Mouse (Mus musculus): ENCODE results near the gene Prrc2b.

Prrc2b gene

DNA sequence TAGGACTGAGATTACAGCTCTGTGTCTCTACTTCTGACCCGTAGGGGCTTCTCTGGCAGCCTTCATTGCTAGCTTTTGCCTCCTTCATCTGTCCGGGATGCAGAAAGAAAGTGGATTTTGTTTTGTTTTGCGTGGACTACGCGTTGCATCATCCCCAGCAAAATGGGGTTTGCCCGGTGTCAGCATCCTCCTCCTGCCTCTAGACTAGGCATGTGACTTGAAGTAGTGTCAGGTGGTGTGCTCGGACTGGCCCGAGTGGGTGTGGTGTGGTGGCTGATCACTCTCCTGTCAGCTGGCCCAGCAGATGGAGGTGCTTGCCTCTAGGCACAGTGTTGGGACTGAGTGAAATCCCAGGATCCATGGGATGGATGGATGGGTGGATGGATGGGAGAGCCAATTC lies 11.2 kb downstream of the Prrc2b start:
- no peak for DNase-seq (ENCODE audit: low spot score)

DNA sequence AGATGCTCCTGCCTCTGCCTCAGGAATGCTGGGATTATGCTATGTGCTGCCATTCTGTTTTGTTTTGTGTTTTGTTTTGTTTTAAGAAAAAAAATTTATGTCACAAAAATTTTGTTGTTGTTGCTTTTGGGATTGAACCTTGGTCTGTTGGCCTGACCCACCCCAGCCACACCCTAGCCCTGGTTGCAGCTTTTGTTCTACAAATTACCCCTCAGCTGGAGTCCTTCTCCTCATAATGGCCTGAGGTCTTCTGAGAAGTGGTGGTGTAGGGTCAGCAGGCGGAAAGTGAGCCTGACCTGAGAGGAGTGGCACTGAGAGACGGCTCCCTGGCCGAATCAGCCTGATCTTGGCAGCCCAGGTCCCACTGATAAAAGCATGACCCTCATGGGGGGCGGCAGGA lies 11.8 kb downstream of the Prrc2b start:
- DNase-seq (ENCODE audit: low spot score), result no peak

GRCm38 (mm10) chr2:32163057-32163456 lies 12.2 kb downstream of the Prrc2b start:
- DNase-seq (ENCODE audit: low spot score), result no peak

DNA sequence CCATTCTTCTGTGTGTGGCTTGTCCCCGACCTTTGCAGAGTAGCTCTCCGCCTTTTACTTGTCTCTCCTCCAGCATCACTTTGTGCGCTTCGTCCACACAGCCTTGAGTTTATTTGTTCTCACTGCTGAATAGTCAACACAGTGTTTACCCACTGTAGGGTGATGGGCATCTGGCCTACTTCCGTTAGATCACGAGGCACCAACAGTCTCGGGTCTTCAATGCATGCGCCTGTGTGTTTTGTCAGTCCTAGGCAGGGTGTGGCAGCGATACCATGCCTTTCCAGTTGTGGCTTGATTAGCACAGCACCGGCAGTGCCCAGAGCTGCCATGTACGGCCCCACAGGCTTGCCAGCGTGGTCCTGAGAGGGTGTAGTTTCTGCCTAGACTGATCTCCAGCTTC lies 13.6 kb downstream of the Prrc2b start:
- DNase-seq (ENCODE audit: low spot score), result no peak

DNA sequence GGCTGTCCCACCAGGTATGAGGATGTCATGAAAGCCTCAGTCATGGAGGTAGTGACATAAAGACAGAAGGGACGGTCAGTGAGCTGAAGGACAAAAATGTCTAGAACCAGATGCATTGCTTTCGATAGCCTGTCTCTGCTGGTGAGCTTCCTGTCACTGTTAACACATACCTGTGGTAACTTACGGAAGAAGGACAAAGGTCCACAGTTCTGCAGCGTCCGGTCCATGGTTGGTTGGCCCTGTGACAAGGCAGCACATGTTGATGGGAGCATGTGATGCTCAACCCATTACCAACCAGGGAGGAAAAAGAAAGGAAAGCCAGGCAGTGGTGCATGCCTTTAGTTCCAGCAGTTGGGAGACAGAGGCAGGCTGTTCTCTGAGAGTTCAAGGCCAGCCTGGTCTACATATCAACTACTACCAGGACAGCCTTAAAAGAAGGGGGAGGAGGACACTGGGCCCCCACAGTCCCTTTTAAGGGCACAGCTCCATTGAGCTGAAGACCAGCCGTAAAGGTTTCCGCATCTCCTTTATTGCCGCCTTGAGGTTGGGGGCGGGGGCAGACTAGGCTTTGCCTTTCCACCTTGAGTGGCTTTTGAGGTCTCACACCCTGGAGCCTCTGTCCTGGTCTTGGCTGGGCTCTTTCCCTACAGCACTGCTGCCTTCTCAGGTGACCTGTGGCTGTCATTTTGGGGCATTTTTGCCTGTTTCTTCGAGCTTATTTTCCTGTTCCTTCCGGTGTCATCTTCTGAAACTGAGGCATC lies 14.3 kb downstream of the Prrc2b start:
- DNase-seq (ENCODE audit: low spot score), result no peak

DNA sequence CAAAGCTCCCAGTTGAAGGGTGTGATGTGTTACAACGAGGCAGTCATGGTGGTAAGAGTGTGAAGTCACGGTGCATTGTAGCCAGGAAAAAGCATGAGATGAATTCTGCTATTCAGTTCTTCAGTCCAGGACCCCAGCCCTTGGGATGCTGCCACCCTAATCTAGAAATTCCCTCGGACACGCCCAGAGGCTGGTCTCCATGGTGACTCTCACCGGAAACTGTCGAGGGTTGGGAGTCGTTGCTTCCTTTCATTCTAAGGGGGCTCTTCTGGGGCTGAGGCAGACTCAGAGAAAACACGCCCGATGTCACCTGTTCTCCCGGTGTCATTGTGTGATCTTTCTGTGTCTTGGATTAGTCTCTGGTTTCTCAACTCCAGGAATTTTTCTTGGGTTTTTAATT lies 15.7 kb downstream of the Prrc2b start:
- no peak for DNase-seq (ENCODE audit: low spot score)

DNA sequence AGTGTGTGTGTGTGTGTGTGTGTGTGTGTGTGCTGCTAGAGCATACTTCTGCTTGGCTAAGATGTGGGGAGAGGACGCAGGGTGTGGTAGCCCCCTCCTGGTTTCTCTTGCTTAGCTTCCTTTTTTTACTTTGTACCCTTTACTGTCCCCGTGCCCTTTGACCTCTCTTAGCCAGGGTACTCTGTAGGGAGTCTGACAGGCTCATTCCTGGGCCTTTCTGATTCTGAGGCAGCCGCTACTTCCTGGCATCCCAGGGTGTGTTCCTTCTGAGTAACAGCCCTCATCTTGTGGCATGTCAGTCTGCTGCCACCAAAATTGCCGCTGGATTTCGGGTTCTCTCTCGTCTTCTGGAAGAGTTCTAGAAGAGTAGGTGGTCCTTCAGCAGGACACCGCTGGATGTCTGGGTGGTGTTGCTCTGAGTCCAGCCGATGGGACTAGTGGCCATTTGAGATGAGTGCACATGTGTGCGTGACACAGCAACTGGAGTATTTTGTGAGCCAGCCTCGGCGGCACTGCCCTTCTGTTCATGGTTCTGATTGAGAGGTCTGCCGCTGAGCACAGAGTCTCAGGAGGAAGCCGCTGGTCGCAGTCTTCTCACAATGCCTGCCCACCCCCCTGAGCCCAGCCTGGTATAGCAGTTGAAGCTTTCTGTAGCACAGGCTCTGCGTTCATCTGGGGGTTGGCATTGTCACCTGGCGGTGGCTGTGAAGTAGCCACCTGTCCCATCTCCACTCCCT lies 16.3 kb downstream of the Prrc2b start:
- no peak for DNase-seq (ENCODE audit: low spot score)

DNA sequence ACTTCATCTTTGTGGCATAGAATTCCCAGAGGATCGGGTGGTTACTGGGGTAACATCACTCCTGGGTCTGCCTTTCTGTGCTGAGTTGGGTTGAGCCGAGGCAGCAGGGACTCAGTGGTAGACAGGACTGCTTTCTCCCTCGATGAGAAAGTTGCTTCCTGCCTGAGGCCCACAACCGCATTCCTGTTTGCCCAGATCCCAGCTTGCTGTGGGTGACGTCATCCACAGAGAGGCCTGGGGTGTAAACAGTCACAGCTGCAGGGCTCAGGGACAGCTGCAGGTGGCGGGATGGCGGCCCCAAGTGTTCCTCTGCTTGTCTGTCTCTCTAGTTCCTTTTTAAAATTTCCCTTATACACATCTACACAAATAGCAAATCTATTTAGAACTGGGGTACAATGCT lies 16.9 kb downstream of the Prrc2b start:
- DNase-seq (ENCODE audit: low spot score), result peak; percentile 57

GRCm38 (mm10) chr2:32169292-32169691 lies 18.4 kb downstream of the Prrc2b start:
- DNase-seq (ENCODE audit: low spot score), result no peak

DNA sequence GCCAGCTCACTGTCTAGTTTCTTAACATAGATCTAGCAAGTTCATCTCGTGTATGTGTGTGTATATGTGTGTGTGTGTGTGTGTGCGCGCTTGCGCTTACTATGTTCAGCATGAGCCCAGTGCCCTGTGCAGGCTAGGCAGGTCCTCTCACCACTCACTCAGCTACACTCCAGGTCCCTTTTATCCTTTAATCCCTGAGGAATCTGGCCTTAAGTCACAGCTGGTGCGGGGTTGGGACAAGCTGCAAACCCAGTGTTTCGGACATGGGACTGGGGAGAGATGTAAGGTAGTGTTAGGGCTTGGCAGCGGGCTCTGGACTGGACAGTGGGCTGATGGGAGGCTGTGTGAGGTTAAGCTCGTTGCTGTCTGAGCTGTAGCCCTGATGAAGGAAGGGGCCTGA lies 19.1 kb downstream of the Prrc2b start:
- DNase-seq (ENCODE audit: low spot score), result no peak

DNA sequence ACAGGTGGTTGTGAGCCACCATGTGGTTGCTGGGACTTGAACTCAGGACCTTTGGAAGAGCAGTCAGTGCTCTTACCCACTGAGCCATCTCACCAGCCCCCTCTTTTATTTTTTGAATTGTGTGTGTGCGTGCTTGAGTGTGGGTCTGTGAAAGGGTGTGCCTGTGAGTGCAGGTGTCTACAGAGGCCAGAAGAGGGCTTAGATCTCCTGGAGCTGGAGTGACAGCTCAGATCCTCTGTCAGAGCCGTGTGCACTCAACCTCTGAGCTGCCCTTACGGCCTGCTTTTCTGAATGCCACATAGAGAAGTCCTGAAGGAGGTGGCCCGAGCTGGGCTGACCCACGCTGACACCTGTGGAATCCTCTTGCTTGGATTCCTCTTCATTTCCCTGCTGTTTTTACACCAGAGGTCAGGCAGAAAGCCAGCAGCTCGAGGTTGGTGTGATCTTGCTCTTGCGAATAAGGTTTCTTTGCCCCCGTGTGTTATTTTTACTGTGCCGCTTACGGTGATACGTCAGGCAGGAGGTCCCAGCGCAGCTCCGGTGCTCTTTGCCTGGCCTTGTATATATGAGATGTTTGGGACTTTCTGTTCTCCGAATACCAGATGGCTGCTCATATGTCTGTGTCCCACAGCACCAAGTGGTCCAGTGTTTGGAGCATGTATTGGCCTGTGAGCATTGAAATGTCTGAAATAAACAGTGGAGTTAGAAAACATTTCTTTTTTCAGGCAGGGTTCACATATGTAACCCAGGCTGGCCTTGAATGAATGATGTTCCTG lies 21.0 kb downstream of the Prrc2b start:
- no peak for DNase-seq (ENCODE audit: low spot score)

GRCm38 (mm10) chr2:32174170-32174741 lies 23.4 kb downstream of the Prrc2b start:
- peak; percentile 69 for DNase-seq (ENCODE audit: low spot score)

DNA sequence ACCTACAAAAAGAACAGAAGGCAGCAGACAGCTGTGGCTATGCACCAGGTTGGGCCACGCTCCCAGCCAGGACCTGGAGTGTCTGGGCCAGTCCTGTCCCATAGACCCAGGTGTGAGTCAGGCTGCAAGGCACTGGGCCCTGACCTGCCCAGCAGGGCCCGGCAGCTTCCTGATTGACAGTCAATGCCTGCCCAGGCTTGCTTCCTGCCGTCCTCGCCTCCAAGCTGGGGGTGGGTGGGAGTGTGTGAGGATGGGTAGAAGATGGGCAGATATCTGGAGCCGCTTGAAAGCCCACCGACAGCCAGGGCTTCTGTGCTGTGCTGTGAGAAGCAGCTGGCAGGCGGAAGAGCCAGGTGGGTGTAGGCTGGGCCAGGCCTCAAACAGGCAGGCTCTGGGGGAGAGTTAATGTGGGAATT lies 24.2 kb downstream of the Prrc2b start:
- DNase-seq (ENCODE audit: low spot score), result no peak

DNA sequence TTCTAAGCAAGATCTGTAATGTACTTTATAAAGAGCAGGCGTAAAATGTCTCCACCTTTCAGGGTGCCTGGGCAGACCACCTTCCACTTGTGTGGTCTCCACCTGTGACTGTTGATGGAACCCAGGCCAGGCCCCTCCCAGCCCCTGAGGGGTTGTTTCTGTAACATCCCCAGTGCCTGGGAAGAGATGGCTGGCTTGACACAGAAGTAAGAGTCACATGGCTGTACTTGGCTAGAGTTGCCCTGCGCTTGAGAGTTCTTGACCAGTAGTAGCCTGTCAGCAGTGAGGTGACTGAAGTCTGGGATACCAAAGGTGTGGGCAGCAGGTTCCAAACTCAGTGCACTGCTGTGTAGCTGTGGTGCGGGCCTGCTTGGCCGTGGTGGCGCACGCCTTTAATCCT lies 24.6 kb downstream of the Prrc2b start:
- no peak for DNase-seq (ENCODE audit: low spot score)

GRCm38 (mm10) chr2:32176848-32177247 lies 26.0 kb downstream of the Prrc2b start:
- no peak for DNase-seq (ENCODE audit: low spot score)

DNA sequence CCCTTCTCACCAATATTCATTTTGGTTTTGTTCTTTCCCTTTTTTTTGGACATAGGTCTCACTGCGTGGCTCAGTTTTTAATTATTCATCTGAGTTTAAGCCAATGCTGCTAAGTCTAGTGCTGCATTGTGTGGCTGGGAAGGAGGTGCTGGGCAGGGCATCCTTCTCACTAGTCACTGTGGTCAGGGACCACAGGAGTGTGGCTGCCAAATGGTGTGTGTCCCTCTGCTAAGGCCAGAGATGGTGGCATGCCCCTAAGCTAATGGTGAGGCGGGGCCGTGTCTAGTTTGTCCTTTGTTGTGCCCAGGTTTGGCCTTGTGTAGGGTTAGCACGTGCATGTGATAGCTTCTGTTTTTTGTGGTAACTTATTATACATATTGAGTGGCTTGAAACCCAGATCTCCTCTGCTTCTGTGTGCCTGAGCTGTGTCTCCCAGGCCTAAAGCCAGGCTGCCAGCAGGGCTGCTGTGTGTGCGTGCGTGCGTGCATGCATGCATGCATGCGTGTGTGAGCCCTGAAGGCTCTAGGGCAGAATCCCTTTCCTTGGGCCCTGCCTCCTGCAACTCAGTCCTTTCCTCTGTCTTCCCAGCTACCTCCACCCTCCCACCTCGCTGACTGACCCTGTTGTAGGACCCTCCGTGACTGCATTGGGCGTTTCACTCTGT lies 26.6 kb downstream of the Prrc2b start:
- DNase-seq (ENCODE audit: low spot score), result no peak

DNA sequence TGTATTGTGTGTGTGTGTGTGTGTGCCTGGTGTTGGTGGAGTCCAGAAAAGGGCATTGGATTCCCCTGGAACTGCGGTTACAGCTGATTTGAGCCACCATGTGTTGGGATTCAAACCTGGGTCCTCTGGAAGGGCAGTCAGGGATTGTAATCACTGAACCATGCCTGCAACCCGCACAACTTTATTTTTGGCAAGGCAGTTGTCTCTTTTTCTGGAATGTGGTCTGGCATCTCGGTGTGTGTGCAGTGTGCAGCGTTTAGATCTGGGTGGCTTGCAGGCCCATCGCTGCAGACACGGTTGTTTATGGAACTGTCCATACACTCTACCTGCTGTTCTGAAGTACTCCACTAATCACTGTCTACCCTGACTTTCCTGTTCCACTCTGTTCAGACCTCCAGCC lies 28.5 kb downstream of the Prrc2b start:
- DNase-seq (ENCODE audit: low spot score), result no peak

DNA sequence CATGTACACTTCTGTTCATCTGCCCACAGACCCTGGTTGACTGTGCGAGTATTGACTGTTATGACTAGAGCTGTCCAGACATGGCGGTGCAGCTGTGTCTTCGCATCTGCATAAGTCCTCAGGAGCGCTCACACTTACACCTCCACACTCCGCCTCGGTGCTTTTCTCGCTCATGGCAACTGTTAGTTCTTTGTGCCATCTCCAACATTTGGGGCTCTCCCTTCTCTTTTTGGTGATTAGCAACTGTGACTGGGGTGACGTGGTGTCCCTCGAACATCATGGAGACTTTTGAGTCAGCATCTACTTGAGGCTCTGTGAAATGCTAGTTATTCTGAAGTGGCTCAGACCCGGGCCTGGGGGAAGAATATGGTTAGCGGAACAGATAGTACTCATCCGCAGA lies 29.2 kb downstream of the Prrc2b start:
- DNase-seq (ENCODE audit: low spot score), result no peak

GRCm38 (mm10) chr2:32181364-32181763 lies 30.5 kb downstream of the Prrc2b start:
- DNase-seq (ENCODE audit: low spot score), result no peak

DNA sequence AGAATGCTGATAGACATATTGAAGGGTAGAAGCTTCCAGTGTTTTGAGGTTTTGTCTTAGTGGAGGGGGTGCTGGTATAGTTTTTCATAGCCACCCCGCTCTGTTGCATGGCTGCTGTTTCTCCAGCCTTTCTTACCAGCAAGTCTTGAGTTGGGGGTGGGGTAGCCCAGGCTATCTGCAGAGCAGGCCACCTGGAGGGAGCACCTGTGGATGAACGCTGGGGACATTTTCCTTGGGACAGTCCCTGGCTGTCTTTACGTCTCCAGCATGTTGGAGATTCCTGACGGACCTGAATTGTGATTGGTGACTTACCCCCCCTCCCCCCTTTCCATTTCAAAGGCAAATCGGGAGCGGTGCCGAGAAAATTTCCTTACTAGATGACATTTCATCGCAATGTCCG lies 31.2 kb downstream of the Prrc2b start:
- DNase-seq (ENCODE audit: low spot score), result no peak

GRCm38 (mm10) chr2:32182676-32183296 lies 31.9 kb downstream of the Prrc2b start:
- peak; percentile 39 for DNase-seq (ENCODE audit: low spot score)
